Comparison of ENCODE assay signal across 8 mouse cellular contexts in genomic region chr3:87885281-87886003, GRCm38 (mm10). TPM values are rescaled to one million over a fixed set of nuclear protein-coding genes. Genes with fewer than 3 reads are reported as not detected.
DNase-seq lines count a peak whose midpoint lies in the region; ATAC-seq and TF ChIP-seq lines count a peak whose summit lies in the region.

TSS of gene Prcc (minus strand) at chr3:87885608.

- WGBS in forebrain, embryonic 16.5 days: under 1% methylated on average over 33 of the region's 33 CpGs
- under 1% methylated on average over 33 of the region's 33 CpGs for WGBS in lung, embryonic 14.5 days
- under 1% methylated on average over 33 of the region's 33 CpGs for WGBS in olfactory bulb, adult 2 months
- under 1% methylated on average over 33 of the region's 33 CpGs for WGBS in thymus, adult 2 months

- peak within 1 kb of the TSS; percentile 90 for H3K9ac ChIP-seq in forebrain, embryonic 16.5 days (replicated peaks; ENCODE audit: low read depth, low read length)
- peak within 1 kb of the TSS; percentile 92 for H3K9ac ChIP-seq in lung, embryonic 14.5 days

- H3K9me3 ChIP-seq in G1E (replicated peaks): peaks cover 5% of the 10 kb centered on the region
- no peaks in the 10 kb centered on the region for H3K9me3 ChIP-seq in forebrain, embryonic 16.5 days (ENCODE audit: control insufficient read depth, low read length)
- no peaks in the 10 kb centered on the region for H3K9me3 ChIP-seq in lung, embryonic 14.5 days (ENCODE audit: low read depth, low read length)

- peak within 1 kb of the TSS; percentile 94 for H3K4me2 ChIP-seq in forebrain, embryonic 16.5 days (ENCODE audit: low read length)
- H3K4me2 ChIP-seq in lung, embryonic 14.5 days: peak within 1 kb of the TSS; percentile 74

- peak; percentile 94 for ATAC-seq in G1E (ENCODE audit: extremely low read depth, insufficient number of reproducible peaks, low FRiP score, poor library complexity, severe bottlenecking)
- ATAC-seq in forebrain, embryonic 16.5 days: peak; percentile 99
- peak; percentile 97 for ATAC-seq in lung, embryonic 14.5 days (ENCODE audit: insufficient read depth)

- no peak for TF ChIP-seq CTCF in G1E (IDR thresholded peaks at IDR 0.05; ENCODE audit: low read depth, low read length)
- TF ChIP-seq CTCF in layer of hippocampus, adult 2 months (conservative IDR thresholded peaks at IDR 0.05): peak; percentile 22
- TF ChIP-seq CTCF in lung, embryonic 14.5 days (IDR thresholded peaks at IDR 0.05; ENCODE audit: low read depth): no peak; the same call in 1 of the 2 replicates
- no peak for TF ChIP-seq CTCF in olfactory bulb, adult 2 months (IDR thresholded peaks at IDR 0.05; ENCODE audit: insufficient read depth, low read depth, low read length)
- no peak for TF ChIP-seq CTCF in thymus, adult 2 months (IDR thresholded peaks at IDR 0.05; ENCODE audit: borderline replicate concordance, control insufficient read depth, extremely low read depth, insufficient read depth, low read length, poor library complexity)

- peaks cover 30% of the 10 kb centered on the region for H3K4me1 ChIP-seq in G1E (ENCODE audit: insufficient read depth, low read depth, low read length)
- H3K4me1 ChIP-seq in forebrain, embryonic 16.5 days (replicated peaks; ENCODE audit: control insufficient read depth, insufficient read depth, low read length): peaks cover 23% of the 10 kb centered on the region
- peaks cover 6% of the 10 kb centered on the region for H3K4me1 ChIP-seq in lung, embryonic 14.5 days (ENCODE audit: insufficient read depth)
- no peaks in the 10 kb centered on the region; the same call in 1 of the 2 replicates for H3K4me1 ChIP-seq in olfactory bulb, adult 2 months (ENCODE audit: control insufficient read depth, insufficient read depth, low read length)
- peaks cover 7% of the 10 kb centered on the region; the same call in 1 of the 2 replicates for H3K4me1 ChIP-seq in thymus, adult 2 months (replicated peaks; ENCODE audit: control insufficient read depth, insufficient read depth, low read length)

- H3K4me3 ChIP-seq in G1E (ENCODE audit: low read depth, low read length): peak within 1 kb of the TSS; percentile 92
- peak within 1 kb of the TSS; percentile 99 for H3K4me3 ChIP-seq in forebrain, embryonic 16.5 days (replicated peaks; ENCODE audit: low read length)
- peak within 1 kb of the TSS; percentile 93 for H3K4me3 ChIP-seq in layer of hippocampus, adult 2 months
- H3K4me3 ChIP-seq in lung, embryonic 14.5 days (ENCODE audit: low read depth, low read length): peak within 1 kb of the TSS; percentile 89
- H3K4me3 ChIP-seq in olfactory bulb, adult 2 months (ENCODE audit: insufficient read depth, low read depth, low read length): peak within 1 kb of the TSS; percentile 88
- H3K4me3 ChIP-seq in thymus, adult 2 months (ENCODE audit: control insufficient read depth, insufficient read depth, low read length): peak within 1 kb of the TSS; percentile 93

- H3K36me3 ChIP-seq in G1E (replicated peaks): peaks cover 24% of the 10 kb centered on the region
- peaks cover 2% of the 10 kb centered on the region; the same call in 1 of the 2 replicates for H3K36me3 ChIP-seq in forebrain, embryonic 16.5 days (ENCODE audit: control insufficient read depth, insufficient read depth)
- H3K36me3 ChIP-seq in lung, embryonic 14.5 days (ENCODE audit: insufficient read depth): peaks cover 10% of the 10 kb centered on the region
- H3K36me3 ChIP-seq in thymus, adult 2 months (ENCODE audit: control insufficient read depth, insufficient read depth, low read length): peaks cover 4% of the 10 kb centered on the region

- 0 out of 2 replicates have a peak, but pooled peaks have one; percentile 24 for TF ChIP-seq POLR2A in olfactory bulb, adult 2 months (IDR thresholded peaks at IDR 0.05; ENCODE audit: insufficient read depth, low read depth, low read length)
- TF ChIP-seq POLR2A in thymus, adult 2 months (IDR thresholded peaks at IDR 0.05; ENCODE audit: control insufficient read depth, extremely low read depth, insufficient read depth, low read length, poor library complexity): 0 out of 2 replicates have a peak, but pooled peaks have one; percentile 33

- no peaks in the 10 kb centered on the region for H3K27me3 ChIP-seq in G1E (ENCODE audit: insufficient read depth, low read length)
- H3K27me3 ChIP-seq in forebrain, embryonic 16.5 days (replicated peaks; ENCODE audit: control insufficient read depth, insufficient read depth, low read length): no peaks in the 10 kb centered on the region
- H3K27me3 ChIP-seq in lung, embryonic 14.5 days (ENCODE audit: insufficient read depth, low read length): no peaks in the 10 kb centered on the region
- H3K27me3 ChIP-seq in thymus, adult 2 months (ENCODE audit: control insufficient read depth, insufficient read depth, low read length): no peaks in the 10 kb centered on the region

- peak; percentile 82 for DNase-seq in G1E (ENCODE audit: low spot score)
- peak; percentile 88 to 98 for DNase-seq in cerebellum, adult 18-20 months
- peak; percentile 83 to 87 for DNase-seq in heart, postnatal 36 days
- peak; percentile 88 to 99 for DNase-seq in layer of hippocampus, adult 2 months (ENCODE audit: low spot score in 2 of 2)
- DNase-seq in lung, embryonic 14.5 days: peak; percentile 98
- peak; percentile 91 for DNase-seq in thymus, adult 2 months

- intact Hi-C loops in heart, postnatal 36 days (cut with DNase I): loop anchor here (1.0 to 2.0 kb wide), 3 partner anchors 20 to 45 kb away; partner anchors contain the start of genes Isg20l2, Mrpl24 and Rrnad1

- H3K27ac ChIP-seq in forebrain, embryonic 16.5 days (ENCODE audit: low read length): peak within 1 kb of the TSS; percentile 82
- H3K27ac ChIP-seq in layer of hippocampus, adult 2 months: peak within 1 kb of the TSS; percentile 97
- H3K27ac ChIP-seq in lung, embryonic 14.5 days (ENCODE audit: low read depth): peak within 1 kb of the TSS; percentile 93
- H3K27ac ChIP-seq in olfactory bulb, adult 2 months (ENCODE audit: insufficient read depth, low read depth, low read length): peak within 1 kb of the TSS; percentile 70
- peak within 1 kb of the TSS; percentile 87 for H3K27ac ChIP-seq in thymus, adult 2 months (ENCODE audit: control insufficient read depth, insufficient read depth, low read length)

RNA-seq across cellular contexts. Expression of gene Prcc, which starts in this region (rescaled TPM):
- total RNA-seq in G1E (2014; fragmentation: Nextera tagmentation) (41.3 and 44.7 TPM in 2 replicates), G1E (2017) (28.5 and 32.3 TPM in 2 replicates)
- 75.9 and 99.7 TPM in 2 replicates for polyA plus RNA-seq in G1E (2012)
- 13.8 and 16.4 TPM in 2 replicates for polyA plus RNA-seq in forebrain, embryonic 16.5 days (2015; fragmentation: Nextera tagmentation; extraction: Ambion mirVana)
- total RNA-seq in heart, postnatal 36 days (2021): 10 to 100 TPM; 47.5 to 51.6 TPM
- total RNA-seq in layer of hippocampus, adult 2 months (2021): 10 to 100 TPM; 58.0 to 60.0 TPM
- polyA plus RNA-seq in lung, embryonic 14.5 days (2014; fragmentation: Nextera tagmentation; extraction: Ambion mirVana): 13.4 and 14.2 TPM in 2 replicates
- polyA plus RNA-seq in olfactory bulb, adult 2 months (2012; ENCODE audit: insufficient read depth, insufficient read length, low replicate concordance, missing spikeins): not detected in 2 replicates
- polyA plus RNA-seq in thymus, adult 2 months (2012; rRNA removed): 54.5 and 60.0 TPM in 2 replicates

Comparison
In these comparisons a context has a peak if more than half of its experiments do, and no peak if none do; other contexts are left out.
1. Peak in every context shown above with its lines: DNase-seq, ATAC-seq, H3K4me3 ChIP-seq and H3K27ac ChIP-seq.